Mouse (Mus musculus) thymus, postnatal 25 days (tissue): ENCODE measurements at regions not wholly inside any gene's neighbourhood (a gene's known extent, or its start where the extent isn't known, plus 50 kb on each side); places are given as distances from the start of the nearest gene placed in this dataset.
"Not testable (repeated sequence)": the region's sequence is repeated elsewhere in the genome, so short reads cannot be mapped to it uniquely, and the experiment has no call there.

ENCODE experiments used
- DNase-seq: peaks from one replicate; pipeline ENCODE4 v3.0.0; 2022

- no peak for DNase-seq
These were observed 169.2 kb upstream of the Otx2 start for GRCm38 (mm10) chr14:48842861-48843260.

- no peak for DNase-seq
These were observed 167.7 kb upstream of the Otx2 start for GRCm38 (mm10) chr14:48841278-48841677.

- DNase-seq, result no peak
These were observed 163.6 kb upstream of the Otx2 start for GRCm38 (mm10) chr14:48837181-48837580.

GRCm38 (mm10) chr14:48836071-48836470 lies 162.5 kb upstream of the Otx2 start:
- no peak for DNase-seq

GRCm38 (mm10) chr14:48834416-48834815 lies 160.8 kb upstream of the Otx2 start:
- no peak for DNase-seq

- no peak for DNase-seq
These were observed 152.8 kb upstream of the Otx2 start for GRCm38 (mm10) chr14:48826421-48826820.

- no peak for DNase-seq
These were observed 150.8 kb upstream of the Otx2 start for GRCm38 (mm10) chr14:48824375-48824774.

GRCm38 (mm10) chr14:48815941-48816340 lies 142.3 kb upstream of the Otx2 start:
- DNase-seq, result no peak

GRCm38 (mm10) chr14:48815231-48815728 lies 141.7 kb upstream of the Otx2 start:
- no peak for DNase-seq

- DNase-seq, result no peak
These were observed 139.3 kb upstream of the Otx2 start for GRCm38 (mm10) chr14:48812741-48813495.

GRCm38 (mm10) chr14:48804098-48804497 lies 130.5 kb upstream of the Otx2 start:
- DNase-seq, result no peak

GRCm38 (mm10) chr14:48801283-48801682 lies 127.7 kb upstream of the Otx2 start:
- no peak for DNase-seq

GRCm38 (mm10) chr14:48800857-48801256 lies 127.2 kb upstream of the Otx2 start:
- DNase-seq, result no peak

GRCm38 (mm10) chr14:48800100-48800449 lies 126.5 kb upstream of the Otx2 start:
- no peak for DNase-seq

- no peak for DNase-seq
These were observed 126.0 kb upstream of the Otx2 start for GRCm38 (mm10) chr14:48799442-48800099.

GRCm38 (mm10) chr14:48791507-48791906 lies 117.9 kb upstream of the Otx2 start:
- no peak for DNase-seq

- DNase-seq, result no peak
These were observed 105.7 kb upstream of the Otx2 start for GRCm38 (mm10) chr14:48779327-48779726.

GRCm38 (mm10) chr14:48770832-48771231 lies 97.2 kb upstream of the Otx2 start:
- no peak for DNase-seq

GRCm38 (mm10) chr14:48762691-48763090 lies 89.1 kb upstream of the Otx2 start:
- no peak for DNase-seq

- no peak for DNase-seq
These were observed 87.5 kb upstream of the Otx2 start for GRCm38 (mm10) chr14:48761002-48761648.

GRCm38 (mm10) chr14:48755096-48755495 lies 81.5 kb upstream of the Otx2 start:
- not testable (repeated sequence) for DNase-seq

GRCm38 (mm10) chr14:48754080-48754720 lies 80.6 kb upstream of the Otx2 start:
- DNase-seq, result no peak

GRCm38 (mm10) chr14:48753517-48754079 lies 80.0 kb upstream of the Otx2 start:
- no peak for DNase-seq
